Mouse (Mus musculus) CH12.LX (cell line): Measurements from ENCODE around the gene Agap1.

Experiments
- CHD2 ChIP-seq: IDR thresholded peaks from 2 replicates; pipeline ENCODE4 v1.6.1; 2011; ENCODE audit warnings: low read length, improper control_type of control experiment
- CTCF ChIP-seq, 2 experiments: IDR thresholded peaks in 1 of 2; conservative IDR thresholded peaks in 1 of 2; 2 replicates each; pipeline ENCODE4 v1.5.1; 2011 to 2012; ENCODE audit warnings: low read depth in 2 of 2, low read length in 2 of 2, improper control_type of control experiment in 1 of 2, inconsistent platforms in 1 of 2, mild to moderate bottlenecking in 1 of 2, moderate library complexity in 1 of 2
- E2F4 ChIP-seq: IDR thresholded peaks from 2 replicates; pipeline ENCODE4 v1.6.1; 2011; ENCODE audit warnings: low read depth, low read length, improper control_type of control experiment; ENCODE audit not compliant: insufficient replicate concordance
- EP300 ChIP-seq: IDR thresholded peaks from 2 replicates; pipeline ENCODE4 v1.6.1; 2011; ENCODE audit warnings: low read length, improper control_type of control experiment
- MAZ ChIP-seq: IDR thresholded peaks from 2 replicates; pipeline ENCODE4 v1.6.1; 2012; ENCODE audit warnings: low read depth, mild to moderate bottlenecking, inconsistent platforms, low read length, improper control_type of control experiment, moderate library complexity
- NRF1 ChIP-seq: IDR thresholded peaks from 2 replicates; pipeline ENCODE4 v1.6.1; 2014; ENCODE audit warnings: low read depth, mild to moderate bottlenecking, inconsistent platforms, low read length, improper control_type of control experiment, moderate library complexity
- POLR2A ChIP-seq: IDR thresholded peaks from 2 replicates; pipeline ENCODE4 v1.6.1; 2011; ENCODE audit warnings: low read depth, mild to moderate bottlenecking, improper control_type of control experiment, low read length
- SMC3 ChIP-seq: IDR thresholded peaks from 2 replicates; pipeline ENCODE4 v1.6.1; 2011; ENCODE audit warnings: low read depth, low read length, improper control_type of control experiment
- TBP ChIP-seq: conservative IDR thresholded peaks from 2 replicates; pipeline ENCODE4 v1.6.1; 2011; ENCODE audit warnings: low read depth, low read length, improper control_type of control experiment

DNA sequence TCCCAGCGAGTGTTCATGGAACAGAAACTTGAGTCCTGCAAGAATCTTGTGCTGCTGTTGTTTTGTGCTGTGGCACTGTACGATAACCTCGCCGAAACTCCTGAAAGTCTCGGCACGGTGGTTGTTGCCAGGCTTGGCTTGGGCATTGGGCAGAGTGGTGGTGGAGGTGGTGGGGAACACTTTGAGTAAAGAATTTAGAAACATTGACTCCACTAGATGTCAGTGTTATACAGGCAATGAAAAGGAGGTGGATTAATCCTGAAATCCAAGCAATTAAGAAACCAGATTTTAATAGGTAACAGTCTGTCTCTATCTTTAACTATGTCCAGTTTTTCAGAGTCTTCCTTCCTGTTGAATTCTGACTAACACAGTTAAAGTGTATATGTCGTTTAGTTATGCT, 212.8 kb downstream of the Agap1 start:
- TF ChIP-seq POLR2A = no peak
- TF ChIP-seq E2F4 = no peak
- no peak for TF ChIP-seq CTCF (conservative IDR thresholded peaks at IDR 0.05 in 1 of 2, IDR thresholded peaks at IDR 0.05 in 1 of 2; ENCODE audit: low read depth in 2 of 2, low read length in 2 of 2)
- TF ChIP-seq TBP = no peak
- no peak for TF ChIP-seq MAZ
- TF ChIP-seq CHD2 = no peak
- TF ChIP-seq EP300 = no peak
- no peak for TF ChIP-seq SMC3
- no peak for TF ChIP-seq NRF1
